Mouse (Mus musculus): Measurements from ENCODE around the gene Rapgef5. TPM values are rescaled to one million over a fixed set of nuclear protein-coding genes. Genes with fewer than 3 reads are reported as not detected.

Rapgef5 gene
- polyA plus RNA-seq, 1 experiment from 2014 or later, result 25.7 TPM

DNA sequence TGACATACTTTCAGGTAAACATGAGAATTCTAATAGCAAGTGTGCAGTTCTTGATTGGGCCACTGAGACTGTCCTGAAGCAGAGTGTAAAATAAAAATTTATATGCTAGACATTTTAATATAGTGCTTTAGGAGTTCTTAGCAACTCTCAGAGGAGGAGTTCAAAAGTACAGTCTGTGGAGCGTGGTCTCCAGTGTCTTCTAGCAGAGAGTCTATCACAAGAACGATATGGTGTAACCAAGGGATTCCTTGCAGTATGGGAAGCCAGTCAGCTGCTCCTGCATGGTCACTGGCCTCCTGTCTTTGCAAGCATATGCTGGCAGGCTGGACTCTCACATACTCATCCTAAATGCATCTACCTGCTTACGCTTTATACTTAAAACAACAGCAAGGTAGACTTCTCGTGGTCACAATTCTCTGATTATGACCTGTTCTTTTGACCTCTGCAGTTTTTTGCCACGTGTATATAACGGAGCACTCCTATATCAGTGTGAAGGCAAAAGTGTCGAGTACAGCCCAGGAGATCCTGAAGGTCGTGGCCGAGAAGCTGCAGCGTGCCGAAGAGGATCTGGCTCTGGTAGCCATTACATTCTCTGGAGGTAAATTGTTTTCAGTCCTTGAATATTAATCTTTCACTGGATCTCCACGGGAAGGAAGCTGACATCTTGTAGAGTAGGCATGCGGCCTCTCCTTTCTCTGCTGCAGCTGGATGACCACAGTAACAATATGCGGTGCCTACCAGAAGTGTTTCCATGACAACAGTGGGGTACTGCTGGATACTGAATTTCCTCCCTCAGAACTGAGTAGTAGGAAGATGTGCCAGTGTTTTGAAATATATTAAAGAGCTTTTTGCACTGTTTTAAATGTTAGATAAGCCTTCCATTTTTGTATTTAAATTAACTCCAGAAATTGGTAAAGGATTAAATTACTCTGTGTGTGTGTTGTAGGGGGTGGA lies 204.8 kb downstream of the Rapgef5 start:
- peak overlapping the region; percentile 40; the same call in 1 of the 2 replicates for H3K27ac ChIP-seq (ENCODE audit: low read depth, low read length)
- ATAC-seq (peak; percentile 86), DNase-seq (ENCODE audit: low spot score) (peak; percentile 67)
- H3K36me3 ChIP-seq (ENCODE audit: control insufficient read depth, insufficient read depth, low read length), result peaks cover 7% of the 10 kb centered on the region; the same call in 1 of the 2 replicates
- no peak overlapping the region for H3K4me2 ChIP-seq (ENCODE audit: low read length)
- H3K4me1 ChIP-seq (ENCODE audit: control insufficient read depth, insufficient read depth, low read length), result peaks cover 9% of the 10 kb centered on the region
- no peaks in the 10 kb centered on the region for H3K27me3 ChIP-seq (replicated peaks; ENCODE audit: control insufficient read depth, insufficient read depth, low read length)
- H3K9ac ChIP-seq (ENCODE audit: low read length), result no peak overlapping the region
- no peaks in the 10 kb centered on the region for H3K9me3 ChIP-seq (replicated peaks; ENCODE audit: control insufficient read depth, low read length)
- H3K4me3 ChIP-seq (ENCODE audit: low read depth, low read length), result no peak overlapping the region
- WGBS, result 71% methylated on average over 14 of the region's 14 CpGs

DNA sequence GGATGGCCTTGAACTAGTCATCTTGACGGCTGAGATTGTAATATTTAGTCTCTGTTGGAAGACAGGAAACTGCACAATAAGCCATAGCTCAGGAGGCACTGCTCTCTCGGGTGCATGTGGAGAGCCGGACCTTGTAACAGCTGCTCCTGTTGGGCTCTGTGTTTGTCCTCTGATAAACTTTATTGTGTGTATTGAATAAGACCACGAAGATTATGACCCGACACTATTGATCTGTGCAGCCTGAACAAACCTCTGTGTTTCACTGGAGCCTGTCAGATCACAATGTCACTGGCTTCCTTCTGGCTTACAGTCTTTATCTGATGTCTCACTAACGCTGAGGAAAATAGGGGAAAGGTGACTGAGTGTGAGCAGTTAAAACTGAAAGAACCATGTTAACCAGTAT lies 205.5 kb downstream of the Rapgef5 start:
- H3K4me1 ChIP-seq (ENCODE audit: control insufficient read depth, insufficient read depth, low read length), result peaks cover 9% of the 10 kb centered on the region
- no peak for DNase-seq (ENCODE audit: low spot score)
- peaks cover 14% of the 10 kb centered on the region; the same call in 1 of the 2 replicates for H3K36me3 ChIP-seq (ENCODE audit: control insufficient read depth, insufficient read depth, low read length)
- H3K4me3 ChIP-seq (ENCODE audit: low read depth, low read length), result no peak overlapping the region
- H3K9ac ChIP-seq (ENCODE audit: low read length), result no peak overlapping the region
- no peak overlapping the region for H3K27ac ChIP-seq (ENCODE audit: low read depth, low read length)
- no peaks in the 10 kb centered on the region for H3K9me3 ChIP-seq (replicated peaks; ENCODE audit: control insufficient read depth, low read length)
- H3K4me2 ChIP-seq (ENCODE audit: low read length), result no peak overlapping the region
- ATAC-seq, result peak; percentile 10; the same call in 1 of the 2 replicates
- 56% methylated on average over 6 of the region's 6 CpGs for WGBS
- no peaks in the 10 kb centered on the region for H3K27me3 ChIP-seq (replicated peaks; ENCODE audit: control insufficient read depth, insufficient read depth, low read length)

DNA sequence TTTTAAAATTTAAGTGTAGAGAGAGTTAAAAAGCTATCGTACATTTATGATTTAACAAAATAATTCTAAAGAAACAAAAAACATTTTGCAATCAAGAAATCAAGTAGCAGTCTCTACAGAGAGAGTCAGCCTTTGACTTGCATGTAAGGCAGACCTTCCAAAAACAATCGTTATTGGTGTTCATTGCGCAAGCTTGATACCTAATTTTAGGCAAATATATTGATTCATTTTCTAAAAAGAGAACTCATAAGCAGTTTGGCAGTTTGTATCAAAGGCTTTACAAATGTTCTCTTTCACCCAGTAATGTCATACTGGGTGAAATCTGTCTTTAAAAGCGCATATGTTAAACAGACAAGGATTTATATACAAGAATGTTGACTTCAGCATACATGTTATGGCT lies 208.7 kb downstream of the Rapgef5 start:
- Histone ChIP-seq H3K4me2 (ENCODE audit: low read length) (no peak overlapping the region), H3K27me3 (replicated peaks; ENCODE audit: control insufficient read depth, insufficient read depth, low read length) (no peaks in the 10 kb centered on the region), H3K36me3 (ENCODE audit: control insufficient read depth, insufficient read depth, low read length) (peaks cover 11% of the 10 kb centered on the region; the same call in 1 of the 2 replicates), H3K9me3 (replicated peaks; ENCODE audit: control insufficient read depth, low read length) (no peaks in the 10 kb centered on the region), H3K4me1 (ENCODE audit: control insufficient read depth, insufficient read depth, low read length) (peaks cover 9% of the 10 kb centered on the region), H3K9ac (ENCODE audit: low read length) (no peak overlapping the region), H3K4me3 (ENCODE audit: low read depth, low read length) (no peak overlapping the region), H3K27ac (ENCODE audit: low read depth, low read length) (no peak overlapping the region)
- no peak for ATAC-seq
- DNase-seq (ENCODE audit: low spot score), result no peak
- 95% methylated on average over 4 of the region's 4 CpGs for WGBS

DNA sequence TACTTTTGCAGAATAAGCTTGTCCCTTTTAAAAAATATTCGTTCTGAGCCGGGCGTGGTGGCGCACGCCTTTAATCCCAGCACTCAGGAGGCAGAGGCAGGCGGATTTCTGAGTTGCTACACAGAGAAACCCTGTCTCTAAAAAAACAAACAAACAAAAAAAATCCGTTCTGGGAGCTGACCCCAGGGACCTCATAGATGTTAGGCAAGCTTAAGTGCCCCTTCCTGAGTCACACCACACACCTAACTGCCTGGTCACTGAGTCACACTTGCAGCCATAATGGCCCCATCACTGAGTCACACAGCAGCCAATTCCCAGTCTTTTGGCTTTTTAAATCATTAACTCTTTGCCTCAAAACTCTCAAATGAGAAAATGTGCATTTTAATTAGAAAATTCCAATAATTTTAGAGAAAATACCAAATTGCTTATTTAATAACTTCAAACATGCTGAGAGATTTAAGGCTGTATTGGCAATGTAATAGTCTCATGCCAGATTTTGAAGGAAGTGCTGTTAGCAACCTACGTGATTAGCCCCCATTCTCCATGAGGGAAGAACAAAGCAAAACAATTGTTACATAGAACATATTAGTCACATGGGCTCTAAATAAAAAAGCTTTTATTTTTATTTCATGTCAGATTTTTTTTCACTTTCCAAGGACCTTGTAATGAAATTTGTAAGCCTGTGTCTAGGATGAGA lies 211.3 kb downstream of the Rapgef5 start:
- peak; percentile 49 for ATAC-seq
- H3K27ac ChIP-seq (ENCODE audit: low read depth, low read length), result no peak overlapping the region
- peaks cover 11% of the 10 kb centered on the region; the same call in 1 of the 2 replicates for H3K36me3 ChIP-seq (ENCODE audit: control insufficient read depth, insufficient read depth, low read length)
- no peak overlapping the region for H3K9ac ChIP-seq (ENCODE audit: low read length)
- H3K4me2 ChIP-seq (ENCODE audit: low read length), result no peak overlapping the region
- no peaks in the 10 kb centered on the region for H3K4me1 ChIP-seq (ENCODE audit: control insufficient read depth, insufficient read depth, low read length)
- no peaks in the 10 kb centered on the region for H3K9me3 ChIP-seq (replicated peaks; ENCODE audit: control insufficient read depth, low read length)
- no peak overlapping the region for H3K4me3 ChIP-seq (ENCODE audit: low read depth, low read length)
- DNase-seq (ENCODE audit: low spot score), result no peak
- no peaks in the 10 kb centered on the region for H3K27me3 ChIP-seq (replicated peaks; ENCODE audit: control insufficient read depth, insufficient read depth, low read length)
- WGBS, result 89% methylated on average over 8 of the region's 8 CpGs

DNA sequence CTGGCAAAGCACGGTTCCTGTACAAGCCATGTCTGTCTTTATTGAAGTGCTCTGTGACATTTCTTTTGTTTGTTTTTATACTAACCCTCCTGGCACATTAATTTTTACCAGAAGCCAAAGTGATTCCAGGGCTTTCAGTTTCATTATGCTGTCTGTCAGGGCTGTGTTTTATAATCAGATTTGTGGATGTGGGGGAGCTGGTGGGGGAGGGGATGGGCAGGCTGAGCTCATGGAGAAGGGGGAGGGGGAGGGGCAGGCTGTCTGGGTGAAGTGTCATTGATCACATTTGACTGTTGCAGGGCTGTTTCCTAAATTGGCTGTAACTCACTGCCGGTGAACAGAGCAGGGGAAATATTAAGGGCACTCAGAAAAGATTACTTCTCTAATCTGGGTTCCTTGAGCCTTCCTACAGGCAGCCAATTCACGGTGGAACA lies 211.9 kb downstream of the Rapgef5 start:
- Histone ChIP-seq H3K4me1 (ENCODE audit: control insufficient read depth, insufficient read depth, low read length) (no peaks in the 10 kb centered on the region), H3K4me3 (ENCODE audit: low read depth, low read length) (no peak overlapping the region), H3K4me2 (ENCODE audit: low read length) (no peak overlapping the region), H3K9me3 (replicated peaks; ENCODE audit: control insufficient read depth, low read length) (no peaks in the 10 kb centered on the region), H3K36me3 (ENCODE audit: control insufficient read depth, insufficient read depth, low read length) (peaks cover 11% of the 10 kb centered on the region; the same call in 1 of the 2 replicates), H3K27me3 (replicated peaks; ENCODE audit: control insufficient read depth, insufficient read depth, low read length) (no peaks in the 10 kb centered on the region), H3K9ac (ENCODE audit: low read length) (no peak overlapping the region), H3K27ac (ENCODE audit: low read depth, low read length) (no peak overlapping the region)
- ATAC-seq (peak; percentile 75), DNase-seq (ENCODE audit: low spot score) (peak; percentile 64)
- 50% methylated on average over 3 of the region's 3 CpGs for WGBS

DNA sequence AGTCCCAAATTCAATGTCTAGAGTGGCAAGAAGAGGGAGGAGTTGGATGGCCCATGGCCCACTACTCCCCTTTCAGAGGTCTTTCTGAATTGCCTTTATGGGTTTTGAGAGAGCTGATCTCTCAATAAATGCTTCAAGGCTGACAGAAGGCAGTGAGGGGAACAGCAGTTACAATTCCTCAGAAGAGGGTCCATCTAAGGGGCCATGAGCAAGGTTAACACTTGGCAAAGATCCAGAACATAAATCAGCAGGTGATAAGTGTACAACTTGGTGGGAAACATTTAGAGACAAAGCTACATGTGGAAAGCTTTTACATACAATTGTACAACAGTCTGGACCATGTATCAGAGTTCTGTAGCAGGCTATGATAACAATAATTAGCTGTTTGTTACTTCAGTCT lies 217.3 kb downstream of the Rapgef5 start:
- Histone ChIP-seq H3K9ac (ENCODE audit: low read length) (no peak overlapping the region), H3K4me2 (ENCODE audit: low read length) (no peak overlapping the region), H3K27ac (ENCODE audit: low read depth, low read length) (no peak overlapping the region), H3K27me3 (replicated peaks; ENCODE audit: control insufficient read depth, insufficient read depth, low read length) (no peaks in the 10 kb centered on the region), H3K9me3 (replicated peaks; ENCODE audit: control insufficient read depth, low read length) (no peaks in the 10 kb centered on the region), H3K4me3 (ENCODE audit: low read depth, low read length) (no peak overlapping the region), H3K36me3 (ENCODE audit: control insufficient read depth, insufficient read depth, low read length) (no peaks in the 10 kb centered on the region), H3K4me1 (ENCODE audit: control insufficient read depth, insufficient read depth, low read length) (peaks cover 16% of the 10 kb centered on the region)
- ATAC-seq (no peak), DNase-seq (ENCODE audit: low spot score) (no peak)

DNA sequence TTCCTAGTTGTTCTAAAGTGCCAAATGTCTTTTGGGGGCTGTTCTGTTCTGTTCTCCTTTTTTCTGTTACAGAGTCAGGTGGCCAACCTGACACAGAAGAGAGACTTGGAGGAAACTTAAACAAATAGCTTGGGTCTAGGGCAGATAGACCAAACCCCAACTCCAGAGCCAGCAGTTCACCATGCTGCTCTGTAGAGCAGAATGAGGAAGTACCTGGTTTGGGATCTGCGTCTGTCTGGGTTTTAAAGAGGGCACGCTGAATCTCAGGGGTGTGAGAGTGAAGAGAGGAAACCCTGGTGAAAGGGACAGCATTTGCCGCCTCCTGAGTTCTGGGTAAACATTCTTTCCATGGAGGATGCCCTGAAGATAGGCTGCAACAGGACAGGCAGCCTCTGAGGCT lies 219.9 kb downstream of the Rapgef5 start:
- no peaks in the 10 kb centered on the region for H3K27me3 ChIP-seq (replicated peaks; ENCODE audit: control insufficient read depth, insufficient read depth, low read length)
- WGBS, result 90% methylated on average over 3 of the region's 3 CpGs
- no peaks in the 10 kb centered on the region for H3K9me3 ChIP-seq (replicated peaks; ENCODE audit: control insufficient read depth, low read length)
- H3K9ac ChIP-seq (ENCODE audit: low read length), result no peak overlapping the region
- ATAC-seq (no peak), DNase-seq (ENCODE audit: low spot score) (no peak)
- no peak overlapping the region for H3K4me2 ChIP-seq (ENCODE audit: low read length)
- H3K4me1 ChIP-seq (ENCODE audit: control insufficient read depth, insufficient read depth, low read length), result peaks cover 16% of the 10 kb centered on the region
- peaks cover 13% of the 10 kb centered on the region; the same call in 1 of the 2 replicates for H3K36me3 ChIP-seq (ENCODE audit: control insufficient read depth, insufficient read depth, low read length)
- no peak overlapping the region for H3K4me3 ChIP-seq (ENCODE audit: low read depth, low read length)
- peak overlapping the region; percentile 36; the same call in 1 of the 2 replicates for H3K27ac ChIP-seq (ENCODE audit: low read depth, low read length)

DNA sequence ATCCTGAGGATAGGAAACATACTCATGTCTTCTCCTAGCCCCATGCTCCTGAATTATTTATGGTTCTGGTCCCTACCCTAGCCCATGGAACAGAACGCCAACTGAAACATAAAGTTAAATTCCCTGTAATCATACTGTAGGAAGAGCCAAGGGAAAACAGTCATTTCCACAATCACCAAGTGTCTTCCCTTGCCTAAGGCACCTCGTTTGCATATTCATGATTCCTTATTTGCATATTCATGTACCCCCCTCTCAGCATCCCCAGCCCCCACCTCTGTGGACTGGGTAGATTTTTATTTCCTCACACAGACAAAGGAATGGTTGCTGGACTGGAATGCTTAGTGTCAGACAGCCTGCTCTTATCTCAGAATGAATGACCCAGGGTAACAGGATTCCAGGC lies 220.6 kb downstream of the Rapgef5 start:
- DNase-seq (ENCODE audit: low spot score) (peak; percentile 82), ATAC-seq (peak; percentile 95)
- Histone ChIP-seq H3K27me3 (replicated peaks; ENCODE audit: control insufficient read depth, insufficient read depth, low read length) (no peaks in the 10 kb centered on the region), H3K4me3 (ENCODE audit: low read depth, low read length) (no peak overlapping the region), H3K36me3 (ENCODE audit: control insufficient read depth, insufficient read depth, low read length) (peaks cover 13% of the 10 kb centered on the region; the same call in 1 of the 2 replicates), H3K4me2 (ENCODE audit: low read length) (no peak overlapping the region), H3K9ac (ENCODE audit: low read length) (no peak overlapping the region), H3K4me1 (ENCODE audit: control insufficient read depth, insufficient read depth, low read length) (peaks cover 16% of the 10 kb centered on the region), H3K27ac (ENCODE audit: low read depth, low read length) (peak overlapping the region; percentile 44; the same call in 1 of the 2 replicates), H3K9me3 (replicated peaks; ENCODE audit: control insufficient read depth, low read length) (no peaks in the 10 kb centered on the region)
- 9% methylated on average over 2 of the region's 2 CpGs for WGBS
